Mouse (Mus musculus) spleen, adult 2 months (tissue): Measurements from ENCODE around the gene Lyrm4.

Experiments
- CTCF ChIP-seq: fragments of 200-500 bp; IDR thresholded peaks from 2 replicates; pipeline ENCODE4 v1.5.1; 2011; ENCODE audit warnings: mild to moderate bottlenecking, inconsistent platforms; ENCODE audit not compliant: insufficient read depth, insufficient read length, insufficient replicate concordance; ENCODE audit errors: extremely low read depth
- POLR2A ChIP-seq: fragments of 200-500 bp; IDR thresholded peaks from 2 replicates; pipeline ENCODE4 v1.6.1; 2011; ENCODE audit warnings: low read depth, low read length, inconsistent platforms

DNA sequence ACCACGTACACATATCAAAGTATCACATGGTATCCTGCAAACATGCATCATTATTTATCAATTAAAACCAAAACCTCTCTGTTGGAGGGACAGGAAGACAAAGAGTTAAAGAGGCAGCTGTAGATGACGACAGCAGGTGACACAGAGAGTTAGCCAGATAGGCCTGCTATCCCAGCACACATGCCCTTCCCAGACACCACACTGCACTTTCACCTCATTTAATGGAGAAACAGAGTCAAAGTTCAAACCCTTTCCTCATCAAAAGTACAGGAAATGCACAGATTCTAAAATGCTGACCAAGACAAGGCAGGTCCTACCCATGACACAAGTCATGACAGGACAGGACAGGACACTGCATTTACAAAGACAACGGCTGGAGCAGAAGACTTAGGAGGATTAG, 101.7 kb downstream of the Lyrm4 start:
- TF ChIP-seq POLR2A (no peak), CTCF (no peak)
